Mouse (Mus musculus): ENCODE results near the gene Srd5a1. TPM values are rescaled to one million over a fixed set of nuclear protein-coding genes. Genes with fewer than 3 reads are reported as not detected.
"Not testable (repeated sequence)": the region's sequence is repeated elsewhere in the genome, so short reads cannot be mapped to it uniquely, and the experiment has no call there.

The Srd5a1 gene
- polyA plus RNA-seq, 1 experiment from 2014 or later, result 6.9 TPM

GRCm38 (mm10) chr13:69638108-69638626 is 26.9 kb upstream of the Srd5a1 start:
- 80% methylated on average over 6 of the region's 6 CpGs for WGBS
- Histone ChIP-seq H3K36me3 (peaks cover 32% of the 10 kb centered on the region), H3K9me3 (replicated peaks) (no peaks in the 10 kb centered on the region), H3K27me3 (no peaks in the 10 kb centered on the region), H3K9ac (no peak overlapping the region), H3K4me2 (no peak overlapping the region), H3K4me1 (replicated peaks) (no peaks in the 10 kb centered on the region), H3K27ac (no peak overlapping the region), H3K4me3 (no peak overlapping the region)
- ATAC-seq (replicated peaks; ENCODE audit: insufficient number of reproducible peaks, insufficient read depth, low FRiP score, low read depth), result no peak

- H3K36me3 ChIP-seq, result peaks cover 35% of the 10 kb centered on the region
- no peak overlapping the region for H3K9ac ChIP-seq
- no peak overlapping the region for H3K27ac ChIP-seq
- no peaks in the 10 kb centered on the region for H3K27me3 ChIP-seq
- no peak overlapping the region for H3K4me2 ChIP-seq
- 82% methylated on average over 9 of the region's 9 CpGs for WGBS
- no peaks in the 10 kb centered on the region for H3K9me3 ChIP-seq (replicated peaks)
- ATAC-seq (replicated peaks; ENCODE audit: insufficient number of reproducible peaks, insufficient read depth, low FRiP score, low read depth), result no peak
- no peaks in the 10 kb centered on the region for H3K4me1 ChIP-seq (replicated peaks)
- H3K4me3 ChIP-seq, result no peak overlapping the region
Measured at GRCm38 (mm10) chr13:69637657-69638056, 26.4 kb upstream of the Srd5a1 start.

GRCm38 (mm10) chr13:69636816-69637215 is 25.6 kb upstream of the Srd5a1 start:
- WGBS, result 81% methylated on average over 6 of the region's 6 CpGs
- H3K9me3 ChIP-seq (replicated peaks), result no peaks in the 10 kb centered on the region

GRCm38 (mm10) chr13:69636375-69636774 is 25.1 kb upstream of the Srd5a1 start:
- no peak for ATAC-seq (replicated peaks; ENCODE audit: insufficient number of reproducible peaks, insufficient read depth, low FRiP score, low read depth)
- Histone ChIP-seq H3K27me3 (no peaks in the 10 kb centered on the region), H3K4me2 (no peak overlapping the region), H3K9ac (no peak overlapping the region), H3K36me3 (peaks cover 48% of the 10 kb centered on the region), H3K4me1 (replicated peaks) (no peaks in the 10 kb centered on the region), H3K4me3 (no peak overlapping the region), H3K27ac (no peak overlapping the region), H3K9me3 (replicated peaks) (no peaks in the 10 kb centered on the region)
- WGBS, result 68% methylated on average over 3 of the region's 3 CpGs

More at GRCm38 (mm10) chr13:69636816-69637215, 25.6 kb upstream of the Srd5a1 start:
- no peak overlapping the region for H3K4me2 ChIP-seq
- H3K4me1 ChIP-seq (replicated peaks), result no peaks in the 10 kb centered on the region
- no peak overlapping the region for H3K27ac ChIP-seq
- no peak overlapping the region for H3K4me3 ChIP-seq
- no peaks in the 10 kb centered on the region for H3K27me3 ChIP-seq
- H3K36me3 ChIP-seq, result peaks cover 44% of the 10 kb centered on the region
- no peak for ATAC-seq (replicated peaks; ENCODE audit: insufficient number of reproducible peaks, insufficient read depth, low FRiP score, low read depth)
- H3K9ac ChIP-seq, result no peak overlapping the region

GRCm38 (mm10) chr13:69635836-69636235 is 24.6 kb upstream of the Srd5a1 start:
- ATAC-seq (replicated peaks; ENCODE audit: insufficient number of reproducible peaks, insufficient read depth, low FRiP score, low read depth); H3K27me3 ChIP-seq; H3K9me3 ChIP-seq (replicated peaks); H3K27ac ChIP-seq; H3K9ac ChIP-seq; H3K4me1 ChIP-seq (replicated peaks); H3K4me2 ChIP-seq; H3K4me3 ChIP-seq: not testable (repeated sequence)
- WGBS, result 95% methylated on average over 7 of the region's 7 CpGs
- peaks cover 53% of the 10 kb centered on the region for H3K36me3 ChIP-seq

- no peak overlapping the region for H3K4me2 ChIP-seq
- no peak overlapping the region for H3K27ac ChIP-seq
- H3K27me3 ChIP-seq, result no peaks in the 10 kb centered on the region
- H3K4me1 ChIP-seq (replicated peaks), result no peaks in the 10 kb centered on the region
- WGBS, result 85% methylated on average over 2 of the region's 2 CpGs
- H3K4me3 ChIP-seq, result no peak overlapping the region
- H3K36me3 ChIP-seq, result peaks cover 67% of the 10 kb centered on the region
- ATAC-seq (replicated peaks; ENCODE audit: insufficient number of reproducible peaks, insufficient read depth, low FRiP score, low read depth), result no peak
- H3K9me3 ChIP-seq (replicated peaks), result no peaks in the 10 kb centered on the region
- no peak overlapping the region for H3K9ac ChIP-seq
Measured at GRCm38 (mm10) chr13:69633988-69634387, 22.7 kb upstream of the Srd5a1 start.

GRCm38 (mm10) chr13:69633551-69633950 is 22.3 kb upstream of the Srd5a1 start:
- Histone ChIP-seq H3K4me1 (replicated peaks) (no peaks in the 10 kb centered on the region), H3K9me3 (replicated peaks) (no peaks in the 10 kb centered on the region), H3K4me3 (no peak overlapping the region), H3K27ac (no peak overlapping the region), H3K4me2 (no peak overlapping the region), H3K36me3 (peaks cover 72% of the 10 kb centered on the region), H3K27me3 (no peaks in the 10 kb centered on the region), H3K9ac (no peak overlapping the region)
- 93% methylated on average over 9 of the region's 9 CpGs for WGBS
- no peak for ATAC-seq (replicated peaks; ENCODE audit: insufficient number of reproducible peaks, insufficient read depth, low FRiP score, low read depth)

- no peaks in the 10 kb centered on the region for H3K9me3 ChIP-seq (replicated peaks)
- WGBS, result 81% methylated on average over 4 of the region's 4 CpGs
- no peak for ATAC-seq (replicated peaks; ENCODE audit: insufficient number of reproducible peaks, insufficient read depth, low FRiP score, low read depth)
Measured at GRCm38 (mm10) chr13:69631659-69632058, 20.4 kb upstream of the Srd5a1 start.

GRCm38 (mm10) chr13:69631111-69631510 is 19.9 kb upstream of the Srd5a1 start:
- Histone ChIP-seq H3K4me1 (replicated peaks) (no peaks in the 10 kb centered on the region), H3K27ac (no peak overlapping the region), H3K4me2 (no peak overlapping the region), H3K36me3 (peaks cover 96% of the 10 kb centered on the region), H3K9ac (no peak overlapping the region), H3K27me3 (no peaks in the 10 kb centered on the region), H3K4me3 (no peak overlapping the region), H3K9me3 (replicated peaks) (no peaks in the 10 kb centered on the region)
- no peak for ATAC-seq (replicated peaks; ENCODE audit: insufficient number of reproducible peaks, insufficient read depth, low FRiP score, low read depth)
- 94% methylated on average over 3 of the region's 3 CpGs for WGBS

More at GRCm38 (mm10) chr13:69631659-69632058, 20.4 kb upstream of the Srd5a1 start:
- Histone ChIP-seq H3K27ac (no peak overlapping the region), H3K4me2 (no peak overlapping the region), H3K36me3 (peaks cover 91% of the 10 kb centered on the region), H3K9ac (no peak overlapping the region), H3K27me3 (no peaks in the 10 kb centered on the region), H3K4me1 (replicated peaks) (no peaks in the 10 kb centered on the region), H3K4me3 (no peak overlapping the region)

- no peaks in the 10 kb centered on the region for H3K27me3 ChIP-seq
- no peaks in the 10 kb centered on the region for H3K4me1 ChIP-seq (replicated peaks)
- no peak for ATAC-seq (replicated peaks; ENCODE audit: insufficient number of reproducible peaks, insufficient read depth, low FRiP score, low read depth)
- no peak overlapping the region for H3K9ac ChIP-seq
- 82% methylated on average over 8 of the region's 8 CpGs for WGBS
- no peaks in the 10 kb centered on the region for H3K9me3 ChIP-seq (replicated peaks)
- no peak overlapping the region for H3K27ac ChIP-seq
- no peak overlapping the region for H3K4me3 ChIP-seq
- H3K36me3 ChIP-seq, result peaks cover 98% of the 10 kb centered on the region
- H3K4me2 ChIP-seq, result no peak overlapping the region
Measured at GRCm38 (mm10) chr13:69630576-69630975, 19.3 kb upstream of the Srd5a1 start.

GRCm38 (mm10) chr13:69627941-69628340 is 16.7 kb upstream of the Srd5a1 start:
- no peaks in the 10 kb centered on the region for H3K4me1 ChIP-seq (replicated peaks)
- WGBS, result over 99% methylated on average over 3 of the region's 3 CpGs
- no peak overlapping the region for H3K9ac ChIP-seq
- H3K36me3 ChIP-seq, result peaks cover 93% of the 10 kb centered on the region
- no peak for ATAC-seq (replicated peaks; ENCODE audit: insufficient number of reproducible peaks, insufficient read depth, low FRiP score, low read depth)
- no peaks in the 10 kb centered on the region for H3K9me3 ChIP-seq (replicated peaks)
- no peak overlapping the region for H3K4me2 ChIP-seq
- no peak overlapping the region for H3K27ac ChIP-seq
- no peaks in the 10 kb centered on the region for H3K27me3 ChIP-seq
- H3K4me3 ChIP-seq, result no peak overlapping the region

- no peak overlapping the region for H3K4me3 ChIP-seq
- H3K27me3 ChIP-seq, result no peaks in the 10 kb centered on the region
- no peaks in the 10 kb centered on the region for H3K9me3 ChIP-seq (replicated peaks)
- H3K27ac ChIP-seq, result no peak overlapping the region
- peaks cover 81% of the 10 kb centered on the region for H3K36me3 ChIP-seq
- H3K4me2 ChIP-seq, result no peak overlapping the region
- no peak for ATAC-seq (replicated peaks; ENCODE audit: insufficient number of reproducible peaks, insufficient read depth, low FRiP score, low read depth)
- H3K9ac ChIP-seq, result no peak overlapping the region
- 83% methylated on average over 3 of the region's 3 CpGs for WGBS
- H3K4me1 ChIP-seq (replicated peaks), result no peaks in the 10 kb centered on the region
Measured at GRCm38 (mm10) chr13:69624510-69624909, 13.3 kb upstream of the Srd5a1 start.
